Mouse (Mus musculus) liver, embryonic 15.5 days (tissue): ENCODE results near the gene Plpp1. TPM values are rescaled to one million over a fixed set of nuclear protein-coding genes. Genes with fewer than 3 reads are reported as not detected.

Experiments
- ATAC-seq: fragments of 200-750 bp; cut with Nextera tagmentation; 2 replicates; pipeline ENCODE4 v1.8.0; 2017; ENCODE audit warnings: moderate number of reproducible peaks, mild to moderate bottlenecking, moderate library complexity; ENCODE audit not compliant: insufficient read depth
- H3K27ac ChIP-seq: fragments of 300-500 bp; sonication (generic); replicated peaks from 2 replicates; pipeline ENCODE4 v1.5.1; 2015; ENCODE audit warnings: mild to moderate bottlenecking, inconsistent platforms
- H3K27me3 ChIP-seq: fragments of 300-500 bp; sonication (generic); 2 replicates; pipeline ENCODE4 v1.6.1; 2015; ENCODE audit warnings: mild to moderate bottlenecking, inconsistent platforms
- H3K36me3 ChIP-seq: fragments of 300-500 bp; sonication (generic); replicated peaks from 2 replicates; pipeline ENCODE4 v1.6.1; 2015; ENCODE audit warnings: moderate library complexity, mild to moderate bottlenecking, inconsistent platforms
- H3K4me1 ChIP-seq: fragments of 300-500 bp; sonication (generic); replicated peaks from 2 replicates; pipeline ENCODE4 v1.6.1; 2015; ENCODE audit warnings: inconsistent platforms
- H3K4me2 ChIP-seq: fragments of 300-500 bp; sonication (generic); 2 replicates; pipeline ENCODE4 v1.6.1; 2015; ENCODE audit warnings: moderate library complexity, mild to moderate bottlenecking, inconsistent platforms
- H3K4me3 ChIP-seq: fragments of 300-500 bp; sonication (generic); replicated peaks from 2 replicates; pipeline ENCODE4 v1.5.1; 2015; ENCODE audit warnings: mild to moderate bottlenecking, inconsistent platforms
- H3K9ac ChIP-seq: fragments of 300-500 bp; sonication (generic); 2 replicates; pipeline ENCODE4 v1.6.1; 2015; ENCODE audit warnings: moderate library complexity, mild to moderate bottlenecking, inconsistent platforms
- H3K9me3 ChIP-seq: fragments of 300-500 bp; sonication (generic); replicated peaks from 2 replicates; pipeline ENCODE4 v1.6.1; 2016; ENCODE audit warnings: inconsistent platforms
- WGBS: fragments of 180-500 bp; shearing (Covaris S2); methylation state at CpG from one replicate; pipeline ENCODE4 v1.1.7; 2015; ENCODE audit warnings: mixed read lengths; ENCODE audit not compliant: insufficient replicate concordance; 5-methylcytosine and 5-hydroxymethylcytosine counted together
- polyA plus RNA-seq: library from polyadenylated mRNA; unstranded; fragments of >200 nt; fragmentation: Nextera tagmentation; extraction: Ambion mirVana; gene quantifications from 2 replicates; pipeline ENCODE4 v1.2.1, GENCODE M21; 2015

Plpp1 gene
- polyA plus RNA-seq, 1 experiment from 2014 or later = 42.1 TPM

DNA sequence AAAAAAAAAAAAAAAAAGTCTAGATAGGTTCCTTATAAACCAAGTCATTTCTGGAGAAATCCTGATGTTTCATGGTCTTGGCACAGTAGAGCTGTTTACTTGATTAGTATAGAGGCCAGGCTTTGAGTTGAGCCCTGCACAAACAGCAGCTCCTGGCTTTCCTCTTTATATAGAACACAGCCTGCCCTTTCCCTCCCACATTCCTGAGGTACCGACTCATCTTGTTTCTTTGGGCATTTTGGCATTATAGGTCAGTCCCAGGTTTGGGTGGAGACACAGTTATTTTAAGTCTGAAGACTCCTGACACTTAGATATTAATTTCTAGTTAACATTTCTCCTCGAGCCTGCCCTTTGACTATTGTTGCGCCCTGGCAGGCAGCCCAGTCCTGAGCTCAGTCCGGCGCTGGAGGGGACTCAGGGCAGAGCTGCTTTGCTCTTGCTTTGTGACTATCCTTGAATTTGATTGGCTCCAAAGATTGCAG is 61.3 kb downstream of the Plpp1 start:
- peaks cover 9% of the 10 kb centered on the region for H3K4me1 ChIP-seq
- H3K27me3 ChIP-seq = no peaks in the 10 kb centered on the region
- no peak overlapping the region for H3K9ac ChIP-seq
- no peak overlapping the region for H3K4me2 ChIP-seq
- no peak overlapping the region for H3K4me3 ChIP-seq
- H3K36me3 ChIP-seq = peaks cover 83% of the 10 kb centered on the region
- WGBS = 67% methylated on average over 5 of the region's 5 CpGs
- no peak overlapping the region for H3K27ac ChIP-seq
- H3K9me3 ChIP-seq = no peaks in the 10 kb centered on the region
- no peak for ATAC-seq

DNA sequence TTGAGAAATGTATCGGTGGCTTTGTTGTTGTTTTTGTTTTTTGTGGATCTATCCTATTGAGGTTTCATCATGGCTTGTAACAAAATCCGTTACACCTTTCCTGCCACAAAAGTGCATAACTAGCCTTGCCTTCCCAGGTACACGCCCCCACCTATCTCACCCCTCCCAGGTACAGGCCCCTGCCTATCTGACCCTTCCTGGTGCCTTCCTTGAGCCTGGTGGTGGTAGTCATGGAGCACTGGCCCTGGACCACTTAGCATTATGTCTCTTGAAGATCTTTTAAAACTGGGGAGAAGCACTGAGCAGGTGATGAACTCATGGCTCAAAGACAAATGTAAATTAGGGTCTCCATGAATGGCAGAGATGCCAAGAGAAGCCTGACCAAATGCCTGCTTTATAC is 61.8 kb downstream of the Plpp1 start:
- ATAC-seq = no peak
- Histone ChIP-seq H3K4me3 (no peak overlapping the region), H3K27ac (no peak overlapping the region), H3K4me2 (no peak overlapping the region), H3K27me3 (no peaks in the 10 kb centered on the region), H3K9me3 (no peaks in the 10 kb centered on the region), H3K4me1 (peaks cover 14% of the 10 kb centered on the region), H3K9ac (no peak overlapping the region), H3K36me3 (peaks cover 82% of the 10 kb centered on the region)
- WGBS = 83% methylated on average over 3 of the region's 3 CpGs

DNA sequence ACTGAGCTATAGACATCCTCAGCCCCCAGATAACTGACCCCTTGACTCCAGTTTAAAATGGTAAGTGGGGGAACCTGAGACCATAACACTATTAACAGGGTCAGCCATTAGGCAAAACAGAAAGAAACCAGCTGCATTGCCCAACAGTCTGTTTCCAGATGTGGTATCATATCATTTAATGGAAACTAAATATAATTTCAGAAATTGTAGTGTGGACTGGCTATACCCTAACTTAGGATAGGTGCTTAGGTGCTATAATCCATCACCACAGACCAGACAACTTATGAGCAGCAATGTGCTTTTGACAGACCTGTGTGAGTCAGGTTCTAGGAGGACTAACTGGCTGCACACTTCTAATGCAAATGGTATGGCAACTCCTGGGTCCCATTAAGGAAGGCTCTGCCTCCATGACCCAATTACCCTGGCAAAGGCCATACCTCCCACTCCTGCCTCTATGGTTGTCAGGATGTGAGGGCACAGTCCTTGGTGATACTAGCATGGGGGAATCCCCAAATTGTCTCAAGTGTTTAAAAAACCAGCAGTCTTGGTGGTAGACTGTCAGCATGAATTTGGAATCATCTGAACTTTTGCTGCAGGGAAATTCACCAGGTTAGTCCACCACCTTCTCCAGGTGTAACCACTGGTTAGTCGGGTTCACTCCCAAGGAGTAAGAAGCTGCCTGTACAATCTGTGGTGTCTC is 62.5 kb downstream of the Plpp1 start:
- Histone ChIP-seq H3K9me3 (no peaks in the 10 kb centered on the region), H3K36me3 (peaks cover 89% of the 10 kb centered on the region), H3K4me2 (no peak overlapping the region), H3K27me3 (no peaks in the 10 kb centered on the region), H3K4me1 (peaks cover 16% of the 10 kb centered on the region), H3K9ac (no peak overlapping the region), H3K27ac (no peak overlapping the region), H3K4me3 (no peak overlapping the region)
- no peak for ATAC-seq
- 66% methylated on average over 1 of the region's 1 CpGs for WGBS

DNA sequence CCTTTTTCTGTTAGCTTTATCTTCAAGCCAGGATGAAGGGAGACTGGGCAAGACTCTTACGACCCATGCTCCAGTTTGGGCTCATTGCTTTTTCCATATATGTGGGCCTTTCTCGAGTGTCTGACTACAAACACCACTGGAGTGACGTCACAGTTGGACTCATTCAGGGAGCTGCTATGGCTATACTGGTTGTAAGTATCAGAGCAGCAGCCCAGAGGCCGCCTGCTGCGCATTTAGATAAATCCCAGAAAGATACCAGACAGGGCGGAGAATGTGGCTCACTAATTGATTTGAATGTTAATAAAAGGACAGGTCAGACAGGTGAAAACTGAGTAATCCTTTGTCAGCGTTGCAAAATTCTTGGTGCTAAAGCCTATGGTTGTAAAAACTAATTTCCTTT is 66.2 kb downstream of the Plpp1 start:
- H3K4me1 ChIP-seq = peaks cover 26% of the 10 kb centered on the region
- H3K36me3 ChIP-seq = peaks cover 98% of the 10 kb centered on the region
- WGBS = 45% methylated on average over 7 of the region's 7 CpGs
- no peak overlapping the region for H3K4me3 ChIP-seq
- H3K4me2 ChIP-seq = no peak overlapping the region
- H3K9ac ChIP-seq = no peak overlapping the region
- H3K27me3 ChIP-seq = no peaks in the 10 kb centered on the region
- H3K27ac ChIP-seq = 0 out of 2 replicates have a peak overlapping the region, but pooled peaks have one; percentile 3
- ATAC-seq = peak; percentile 73
- no peaks in the 10 kb centered on the region for H3K9me3 ChIP-seq

DNA sequence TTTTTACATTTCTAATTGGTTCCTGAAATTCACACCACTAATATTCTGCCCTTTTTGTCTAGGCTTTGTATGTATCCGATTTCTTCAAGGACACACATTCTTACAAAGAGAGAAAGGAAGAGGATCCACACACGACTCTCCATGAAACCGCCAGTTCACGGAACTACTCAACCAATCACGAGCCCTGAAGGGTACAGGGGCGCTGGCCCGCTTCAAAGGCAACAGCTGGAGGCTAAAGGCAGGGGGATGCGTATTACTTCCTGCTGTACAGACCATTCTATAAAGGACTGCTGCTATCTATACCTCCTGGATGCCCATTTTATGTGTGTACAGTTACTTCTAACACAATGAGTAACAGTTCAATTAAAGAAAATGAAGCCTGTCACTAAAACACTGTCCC is 66.8 kb downstream of the Plpp1 start:
- Histone ChIP-seq H3K4me2 (no peak overlapping the region), H3K9ac (no peak overlapping the region), H3K27ac (0 out of 2 replicates have a peak overlapping the region, but pooled peaks have one; percentile 9), H3K36me3 (peaks cover 99% of the 10 kb centered on the region), H3K27me3 (no peaks in the 10 kb centered on the region), H3K4me1 (peaks cover 32% of the 10 kb centered on the region), H3K9me3 (no peaks in the 10 kb centered on the region), H3K4me3 (no peak overlapping the region)
- no peak for ATAC-seq
- WGBS = 87% methylated on average over 8 of the region's 8 CpGs

DNA sequence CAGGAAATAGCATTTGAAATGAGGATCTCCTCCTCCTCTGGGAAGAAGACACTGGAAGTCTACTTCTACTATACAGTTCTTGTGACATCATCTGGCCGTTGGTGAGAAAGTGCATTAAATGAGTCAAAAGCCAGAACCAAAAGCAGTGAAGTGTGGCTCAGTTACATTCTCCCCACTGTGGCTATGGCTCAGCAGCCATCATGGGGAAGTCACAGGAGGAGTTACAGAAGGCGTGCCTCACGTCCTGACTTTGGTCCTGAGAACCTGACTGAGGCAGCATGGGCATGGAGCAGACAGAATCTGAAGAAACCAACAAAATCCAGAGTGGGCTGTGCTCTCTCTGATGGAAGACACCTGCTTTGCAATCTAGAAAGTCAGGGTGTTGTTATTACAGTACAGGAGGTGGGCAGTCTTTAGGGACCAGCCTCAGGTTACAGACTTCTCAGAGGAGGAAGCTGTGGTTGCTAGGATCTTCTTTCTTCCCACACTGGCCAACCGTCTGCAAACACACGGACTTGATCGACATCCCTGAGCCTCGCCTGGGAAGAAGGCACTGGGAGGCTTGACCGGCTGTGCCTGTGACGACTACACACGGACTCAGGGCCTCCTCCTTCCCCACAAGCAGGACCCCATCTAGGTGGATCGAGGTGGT is 69.6 kb downstream of the Plpp1 start:
- ATAC-seq = no peak
- H3K27me3 ChIP-seq = no peaks in the 10 kb centered on the region
- no peak overlapping the region for H3K27ac ChIP-seq
- H3K4me2 ChIP-seq = no peak overlapping the region
- no peak overlapping the region for H3K4me3 ChIP-seq
- peaks cover 36% of the 10 kb centered on the region for H3K4me1 ChIP-seq
- H3K36me3 ChIP-seq = peaks cover 94% of the 10 kb centered on the region
- H3K9me3 ChIP-seq = no peaks in the 10 kb centered on the region
- no peak overlapping the region for H3K9ac ChIP-seq
- WGBS = 78% methylated on average over 11 of the region's 11 CpGs

DNA sequence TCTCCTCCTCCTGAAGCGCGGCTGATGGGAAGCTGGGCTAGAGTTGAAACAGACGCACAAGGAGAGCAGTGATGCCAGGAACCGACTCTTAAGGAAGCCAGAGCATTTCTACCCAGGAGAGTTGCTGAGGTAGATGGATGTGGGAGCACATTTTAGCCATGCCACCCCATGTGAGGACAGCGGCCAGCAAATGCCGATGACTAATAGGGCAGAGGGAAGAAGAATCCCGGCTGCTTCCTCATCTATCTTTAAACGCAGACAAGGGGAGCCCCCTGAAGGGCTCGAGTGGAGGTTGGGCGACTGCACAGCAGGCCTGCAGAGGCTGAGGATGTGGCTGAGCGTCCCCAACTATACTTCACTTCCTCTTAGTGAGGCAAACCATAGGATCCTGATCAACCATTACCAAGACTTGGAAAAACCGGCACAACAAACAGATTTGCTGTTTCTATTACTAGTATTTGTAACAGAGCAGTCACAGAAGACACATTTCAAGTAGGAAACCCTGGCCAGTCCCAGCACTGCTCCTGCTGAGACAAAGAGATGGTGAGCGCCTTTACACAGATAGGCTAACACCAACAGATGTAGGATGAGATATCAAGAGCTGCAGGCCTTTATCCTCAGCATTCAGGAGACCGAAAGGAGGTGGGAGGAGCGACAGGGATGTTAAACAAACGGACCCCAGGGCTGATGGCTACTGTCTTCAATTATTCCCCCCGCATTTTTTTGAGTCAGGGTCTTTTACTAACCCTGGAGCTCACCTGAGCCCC is 71.1 kb downstream of the Plpp1 start:
- peak overlapping the region; percentile 25 for H3K4me2 ChIP-seq
- no peak overlapping the region for H3K4me3 ChIP-seq
- H3K9ac ChIP-seq = no peak overlapping the region
- peaks cover 29% of the 10 kb centered on the region for H3K4me1 ChIP-seq
- peaks cover 87% of the 10 kb centered on the region for H3K36me3 ChIP-seq
- WGBS = 42% methylated on average over 17 of the region's 17 CpGs
- H3K9me3 ChIP-seq = no peaks in the 10 kb centered on the region
- H3K27me3 ChIP-seq = no peaks in the 10 kb centered on the region
- ATAC-seq = peak; percentile 85
- peak overlapping the region; percentile 43; the same call in 1 of the 2 replicates for H3K27ac ChIP-seq

DNA sequence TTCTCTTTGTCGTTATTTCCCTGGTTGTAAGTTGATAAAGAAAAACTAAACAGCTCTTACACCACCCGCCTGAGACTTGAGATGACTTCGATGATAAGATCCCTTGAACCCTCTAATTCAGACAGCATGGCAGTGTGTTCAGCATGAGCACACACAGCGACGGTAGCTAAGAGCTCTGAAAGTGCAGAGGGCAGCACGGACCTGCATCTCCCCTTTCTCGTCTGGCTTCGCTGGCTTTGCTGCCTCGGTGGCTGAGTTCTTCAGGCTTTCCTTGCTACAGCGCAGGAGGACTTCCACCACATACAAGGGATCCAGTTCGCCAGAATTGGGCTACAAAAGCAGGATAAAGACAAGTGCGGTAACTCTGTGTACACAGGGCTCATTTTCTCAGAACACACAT is 86.6 kb downstream of the Plpp1 start:
- H3K4me2 ChIP-seq = no peak overlapping the region
- H3K36me3 ChIP-seq = peaks cover 82% of the 10 kb centered on the region
- H3K9me3 ChIP-seq = no peaks in the 10 kb centered on the region
- H3K4me3 ChIP-seq = no peak overlapping the region
- H3K27ac ChIP-seq = no peak overlapping the region
- H3K4me1 ChIP-seq = no peaks in the 10 kb centered on the region
- WGBS = 87% methylated on average over 12 of the region's 12 CpGs
- no peak overlapping the region for H3K9ac ChIP-seq
- no peaks in the 10 kb centered on the region for H3K27me3 ChIP-seq
- no peak for ATAC-seq

DNA sequence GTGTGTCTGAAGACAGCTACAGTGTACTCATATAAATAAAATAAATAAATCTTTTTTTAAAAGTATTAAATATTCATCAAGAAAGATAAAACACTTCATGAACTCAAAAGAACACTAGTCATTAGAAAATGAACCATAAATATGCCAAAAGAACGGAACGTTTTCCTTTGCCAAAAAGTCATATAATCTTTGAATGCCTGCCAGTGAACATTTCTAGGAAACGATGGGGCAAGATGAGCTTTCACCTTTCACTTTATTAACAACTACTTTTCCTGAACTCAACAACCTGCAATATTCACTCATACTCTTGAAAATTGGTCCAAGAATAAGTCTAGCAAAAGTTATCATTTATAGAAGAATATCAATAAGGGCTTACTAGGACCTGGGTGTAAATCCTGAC is 101.6 kb downstream of the Plpp1 start:
- no peak overlapping the region for H3K27ac ChIP-seq
- peaks cover 85% of the 10 kb centered on the region for H3K36me3 ChIP-seq
- no peaks in the 10 kb centered on the region for H3K4me1 ChIP-seq
- H3K27me3 ChIP-seq = no peaks in the 10 kb centered on the region
- H3K9ac ChIP-seq = no peak overlapping the region
- no peaks in the 10 kb centered on the region for H3K9me3 ChIP-seq
- no peak overlapping the region for H3K4me2 ChIP-seq
- ATAC-seq = no peak
- no peak overlapping the region for H3K4me3 ChIP-seq
- 89% methylated on average over 3 of the region's 3 CpGs for WGBS

DNA sequence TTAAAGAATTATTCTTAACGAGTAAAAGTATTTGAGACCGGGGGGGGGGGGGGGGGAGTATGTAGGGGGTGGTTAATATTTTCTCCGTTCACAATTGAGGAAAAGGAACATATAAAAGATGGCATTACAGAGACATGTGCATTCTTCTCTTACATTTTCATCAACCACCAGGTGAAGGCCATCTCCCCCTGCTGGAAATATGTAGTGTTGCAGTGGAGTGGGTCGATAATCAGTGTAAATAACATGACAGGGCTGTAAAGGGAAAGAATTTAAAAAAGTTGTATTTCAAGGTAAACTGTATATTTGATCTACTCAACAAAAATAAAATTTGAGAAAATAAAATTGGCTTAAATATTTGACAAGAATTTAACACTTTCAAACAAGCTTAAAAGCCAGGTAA is 109.1 kb downstream of the Plpp1 start:
- Histone ChIP-seq H3K27ac (no peak overlapping the region), H3K9me3 (no peaks in the 10 kb centered on the region)
- WGBS = 42% methylated on average over 4 of the region's 4 CpGs

DNA sequence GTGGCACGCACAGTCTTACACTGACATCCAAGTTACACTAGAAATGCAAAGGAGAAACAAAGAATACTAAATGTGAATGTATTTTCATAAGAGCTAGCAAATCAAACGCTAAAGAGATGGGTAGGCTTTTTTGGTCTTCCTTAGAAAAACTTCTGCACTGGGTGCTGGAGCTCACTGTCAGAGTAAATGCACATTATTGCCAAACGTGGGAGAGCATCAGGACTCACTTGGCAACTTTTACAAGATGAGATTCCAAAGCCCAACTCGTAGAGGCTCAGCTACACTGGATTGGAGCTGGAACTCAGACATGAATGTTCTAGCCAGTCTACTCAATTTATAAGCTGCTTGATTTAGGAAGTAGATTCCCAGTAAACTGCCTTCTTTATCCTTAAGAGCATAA is 109.8 kb downstream of the Plpp1 start:
- 83% methylated on average over 4 of the region's 4 CpGs for WGBS
- no peak overlapping the region for H3K27ac ChIP-seq

More for the DNA sequence above, 109.1 kb downstream of the Plpp1 start:
- H3K4me2 ChIP-seq = no peak overlapping the region
- ATAC-seq = no peak
- H3K4me3 ChIP-seq = no peak overlapping the region
- no peaks in the 10 kb centered on the region for H3K4me1 ChIP-seq
- no peak overlapping the region for H3K9ac ChIP-seq
- no peaks in the 10 kb centered on the region for H3K27me3 ChIP-seq
- H3K36me3 ChIP-seq = peaks cover 72% of the 10 kb centered on the region

More for the DNA sequence above, 109.8 kb downstream of the Plpp1 start:
- no peak overlapping the region for H3K9ac ChIP-seq
- H3K4me2 ChIP-seq = no peak overlapping the region
- H3K36me3 ChIP-seq = peaks cover 67% of the 10 kb centered on the region
- H3K4me1 ChIP-seq = no peaks in the 10 kb centered on the region
- no peaks in the 10 kb centered on the region for H3K27me3 ChIP-seq
- no peaks in the 10 kb centered on the region for H3K9me3 ChIP-seq
- no peak overlapping the region for H3K4me3 ChIP-seq
- ATAC-seq = no peak
